Mouse (Mus musculus) MEL (cell line): ENCODE measurements around the gene Zfyve21. TPM values are rescaled to one million over a fixed set of nuclear protein-coding genes. Genes with fewer than 3 reads are reported as not detected.
A peak's percentile ranks its signal among the peaks of the same experiment; 100 is the strongest.

ENCODE experiments used
- DNase-seq: peaks from one replicate; pipeline ENCODE4 v3.0.0; 2011; ENCODE audit warnings: low read depth, low spot score
- H3K27ac ChIP-seq: 2 replicates; pipeline ENCODE4 v1.5.1; 2012; ENCODE audit warnings: low read depth, mild to moderate bottlenecking, control low read depth, low read length, moderate library complexity; ENCODE audit not compliant: control insufficient read depth
- H3K27me3 ChIP-seq, 2 experiments: fragments of 150-350 bp in 1 of 2; sonication (generic) in 1 of 2; 2 replicates each; pipeline ENCODE4 v1.6.1; 2012; ENCODE audit warnings: low read length in 2 of 2, mild to moderate bottlenecking in 2 of 2, improper control_type of control experiment in 1 of 2, moderate library complexity in 1 of 2; ENCODE audit not compliant: insufficient read depth in 2 of 2, control insufficient read depth in 1 of 2
- H3K36me3 ChIP-seq, 2 experiments: 2 replicates each; pipeline ENCODE4 v1.6.1; 2012 to 2014; ENCODE audit warnings: low read length in 2 of 2, improper control_type of control experiment in 1 of 2, inconsistent platforms in 1 of 2, mild to moderate bottlenecking in 1 of 2; ENCODE audit not compliant: insufficient read depth in 2 of 2, control insufficient read depth in 1 of 2
- H3K4me1 ChIP-seq, 2 experiments: fragments of 150-350 bp in 1 of 2; sonication (generic) in 1 of 2; 2 replicates each; pipeline ENCODE4 v1.6.1; 2012; ENCODE audit warnings: low read length in 2 of 2, improper control_type of control experiment in 1 of 2, mild to moderate bottlenecking in 1 of 2; ENCODE audit not compliant: insufficient read depth in 2 of 2, control insufficient read depth in 1 of 2
- H3K4me3 ChIP-seq, 2 experiments: fragments of 150-350 bp in 1 of 2; sonication (generic) in 1 of 2; 2 replicates each; pipeline ENCODE4 v1.5.1; 2012; ENCODE audit warnings: low read depth in 2 of 2, low read length in 2 of 2, mild to moderate bottlenecking in 2 of 2, moderate library complexity in 2 of 2, control low read depth in 1 of 2, improper control_type of control experiment in 1 of 2; ENCODE audit not compliant: control insufficient read depth in 1 of 2, insufficient read depth in 1 of 2
- H3K79me2 ChIP-seq: 2 replicates; pipeline ENCODE4 v1.6.1; 2012; ENCODE audit warnings: mild to moderate bottlenecking, low read length, moderate library complexity; ENCODE audit not compliant: control insufficient read depth, poor library complexity, insufficient read depth
- H3K9ac ChIP-seq: 2 replicates; pipeline ENCODE4 v1.6.1; 2012; ENCODE audit warnings: low read depth, mild to moderate bottlenecking, control low read depth, low read length, moderate library complexity; ENCODE audit not compliant: control insufficient read depth, poor library complexity, severe bottlenecking
- H3K9me3 ChIP-seq: fragments of 150-350 bp; sonication (generic); replicated peaks from 2 replicates; pipeline ENCODE4 v1.6.1; 2012; ENCODE audit warnings: mild to moderate bottlenecking, low read length, improper control_type of control experiment, moderate library complexity; ENCODE audit not compliant: insufficient read depth
- BHLHE40 ChIP-seq: IDR thresholded peaks from 2 replicates; pipeline ENCODE4 v1.6.1; 2012; ENCODE audit warnings: low read depth, mild to moderate bottlenecking, inconsistent platforms, low read length, improper control_type of control experiment, borderline replicate concordance
- CHD1 ChIP-seq: IDR thresholded peaks from 2 replicates; pipeline ENCODE4 v1.6.1; 2012; ENCODE audit warnings: low read depth, mild to moderate bottlenecking, inconsistent platforms, low read length, improper control_type of control experiment
- CHD2 ChIP-seq: IDR thresholded peaks from 2 replicates; pipeline ENCODE4 v1.6.1; 2011; ENCODE audit warnings: low read length, improper control_type of control experiment
- ETS1 ChIP-seq: IDR thresholded peaks from 2 replicates; pipeline ENCODE4 v1.6.1; 2012; ENCODE audit warnings: low read depth, mild to moderate bottlenecking, inconsistent platforms, low read length, improper control_type of control experiment, moderate library complexity
- JUND ChIP-seq: IDR thresholded peaks from 2 replicates; pipeline ENCODE4 v1.6.1; 2011; ENCODE audit warnings: low read depth, mild to moderate bottlenecking, improper control_type of control experiment, low read length
- KAT2A ChIP-seq: conservative IDR thresholded peaks from 2 replicates; pipeline ENCODE4 v1.6.1; 2012; ENCODE audit warnings: low read depth, low read length, improper control_type of control experiment, inconsistent platforms
- MAFK ChIP-seq: IDR thresholded peaks from 2 replicates; pipeline ENCODE4 v1.6.1; 2011; ENCODE audit warnings: low read depth, mild to moderate bottlenecking, low read length, improper control_type of control experiment, borderline replicate concordance
- MAX ChIP-seq: IDR thresholded peaks from 2 replicates; pipeline ENCODE4 v1.6.1; 2011; ENCODE audit warnings: low read length, improper control_type of control experiment
- MAZ ChIP-seq: IDR thresholded peaks from 2 replicates; pipeline ENCODE4 v1.6.1; 2012; ENCODE audit warnings: low read depth, mild to moderate bottlenecking, inconsistent platforms, low read length, improper control_type of control experiment
- MXI1 ChIP-seq: IDR thresholded peaks from 2 replicates; pipeline ENCODE4 v1.6.1; 2011; ENCODE audit warnings: mild to moderate bottlenecking, low read depth, low read length, improper control_type of control experiment
- MYC ChIP-seq: IDR thresholded peaks from 2 replicates; pipeline ENCODE4 v1.6.1; 2011; ENCODE audit warnings: low read depth, mild to moderate bottlenecking, low read length, improper control_type of control experiment, moderate library complexity
- NRF1 ChIP-seq: IDR thresholded peaks from 2 replicates; pipeline ENCODE4 v1.6.1; 2014; ENCODE audit warnings: low read depth, mild to moderate bottlenecking, inconsistent platforms, low read length, improper control_type of control experiment, moderate library complexity; ENCODE audit not compliant: poor library complexity, insufficient read depth, severe bottlenecking
- POLR2A ChIP-seq, 2 experiments: IDR thresholded peaks; 2 replicates each; pipeline ENCODE4 v1.6.1; 2011 to 2012; ENCODE audit warnings: low read length in 2 of 2, mild to moderate bottlenecking in 2 of 2, control low read depth in 1 of 2, improper control_type of control experiment in 1 of 2, low read depth in 1 of 2, moderate library complexity in 1 of 2; ENCODE audit not compliant: control insufficient read depth in 1 of 2, insufficient read depth in 1 of 2, poor library complexity in 1 of 2
- POLR2AphosphoS2 ChIP-seq: IDR thresholded peaks from 2 replicates; pipeline ENCODE4 v1.6.1; 2011; ENCODE audit warnings: low read length, improper control_type of control experiment
- SIN3A ChIP-seq: IDR thresholded peaks from 2 replicates; pipeline ENCODE4 v1.6.1; 2012; ENCODE audit warnings: low read length, improper control_type of control experiment, inconsistent platforms
- TAL1 ChIP-seq: IDR thresholded peaks from 2 replicates; pipeline ENCODE4 v1.6.1; 2012; ENCODE audit warnings: mild to moderate bottlenecking, inconsistent platforms, low read length, moderate library complexity, mixed read lengths
- TCF12 ChIP-seq: IDR thresholded peaks from 2 replicates; pipeline ENCODE4 v1.6.1; 2014; ENCODE audit warnings: low read depth, mild to moderate bottlenecking, inconsistent platforms, low read length, improper control_type of control experiment, moderate library complexity
- USF1 ChIP-seq: IDR thresholded peaks from 2 replicates; pipeline ENCODE4 v1.6.1; 2014; ENCODE audit warnings: low read depth, mild to moderate bottlenecking, inconsistent platforms, low read length, improper control_type of control experiment, moderate library complexity
- USF2 ChIP-seq, 2 experiments: IDR thresholded peaks; 2 replicates each; pipeline ENCODE4 v1.6.1; 2011 to 2012; ENCODE audit warnings: improper control_type of control experiment in 2 of 2, low read length in 2 of 2, borderline replicate concordance in 1 of 2, inconsistent platforms in 1 of 2, low read depth in 1 of 2, mild to moderate bottlenecking in 1 of 2; ENCODE audit not compliant: insufficient read depth in 1 of 2
- ZC3H11A ChIP-seq: IDR thresholded peaks from 2 replicates; pipeline ENCODE4 v1.6.1; 2012; ENCODE audit warnings: low read depth, mild to moderate bottlenecking, inconsistent platforms, low read length, improper control_type of control experiment
- ZMIZ1 ChIP-seq: IDR thresholded peaks from 2 replicates; pipeline ENCODE4 v1.6.1; 2012; ENCODE audit warnings: low read depth, mild to moderate bottlenecking, inconsistent platforms, low read length, improper control_type of control experiment, moderate library complexity
- ZNF384 ChIP-seq: IDR thresholded peaks from 2 replicates; pipeline ENCODE4 v1.6.1; 2012; ENCODE audit warnings: low read depth, mild to moderate bottlenecking, inconsistent platforms, low read length, improper control_type of control experiment
- polyA plus RNA-seq, 2 experiments: library from polyadenylated mRNA; stranded (reverse) in 1 of 2; unstranded in 1 of 2; fragments of >175 nt in 1 of 2; fragments of >200 nt in 1 of 2; gene quantifications; 2 replicates each; pipeline versions ENCODE4 v1.2.1 to v1.2.4; 2012; ENCODE audit warnings: low replicate concordance in 2 of 2, low read depth in 1 of 2; ENCODE audit not compliant: insufficient read length in 2 of 2, insufficient read depth in 1 of 2, missing spikeins in 1 of 2
- total RNA-seq: library from RNA; depleted of rRNA; stranded (reverse); fragments of 300-350 nt; gene quantifications from 2 replicates; pipeline ENCODE4 v1.2.3, GENCODE M21; 2012

Zfyve21 gene
- total and polyA plus RNA-seq, 3 experiments, result 8.1 to 9.1 TPM; not detected in 1

DNA sequence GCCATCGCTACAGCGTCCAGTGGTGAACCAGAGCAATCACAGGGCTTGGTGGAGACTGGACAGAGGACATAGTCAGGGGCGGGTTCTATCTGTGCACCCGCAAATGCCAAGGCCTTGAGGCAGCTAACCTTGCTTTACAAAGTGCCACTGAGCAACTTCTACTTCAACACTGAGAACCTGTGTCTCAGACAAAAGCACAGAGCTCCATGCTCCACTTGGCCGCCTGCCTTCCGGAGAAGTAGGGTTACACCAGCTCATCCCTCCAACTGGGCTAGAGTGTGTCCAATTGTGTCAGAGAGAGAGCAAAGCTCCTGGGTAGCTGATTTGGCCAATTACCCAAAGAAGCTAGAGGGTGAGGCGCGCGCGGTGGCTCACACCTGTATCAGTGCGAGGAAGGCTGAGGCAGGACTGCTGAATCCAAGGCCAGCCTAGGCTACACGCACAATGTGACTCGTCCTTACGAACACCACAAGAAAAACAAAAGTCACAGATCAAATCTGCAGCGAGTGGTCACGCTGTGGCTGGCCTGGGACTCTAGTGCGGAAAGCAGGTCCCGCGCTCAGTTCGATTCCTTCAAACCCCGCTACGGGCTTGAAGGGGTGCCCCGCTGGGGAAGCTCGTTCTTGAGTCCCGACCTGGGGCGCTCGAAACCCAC, 732 bp upstream of the Zfyve21 start:
- no peak for DNase-seq
- H3K36me3 ChIP-seq, result peaks cover 0 to 15% of the 10 kb centered on the region in 2 experiments; a peak in 2 of 4 replicates

DNA sequence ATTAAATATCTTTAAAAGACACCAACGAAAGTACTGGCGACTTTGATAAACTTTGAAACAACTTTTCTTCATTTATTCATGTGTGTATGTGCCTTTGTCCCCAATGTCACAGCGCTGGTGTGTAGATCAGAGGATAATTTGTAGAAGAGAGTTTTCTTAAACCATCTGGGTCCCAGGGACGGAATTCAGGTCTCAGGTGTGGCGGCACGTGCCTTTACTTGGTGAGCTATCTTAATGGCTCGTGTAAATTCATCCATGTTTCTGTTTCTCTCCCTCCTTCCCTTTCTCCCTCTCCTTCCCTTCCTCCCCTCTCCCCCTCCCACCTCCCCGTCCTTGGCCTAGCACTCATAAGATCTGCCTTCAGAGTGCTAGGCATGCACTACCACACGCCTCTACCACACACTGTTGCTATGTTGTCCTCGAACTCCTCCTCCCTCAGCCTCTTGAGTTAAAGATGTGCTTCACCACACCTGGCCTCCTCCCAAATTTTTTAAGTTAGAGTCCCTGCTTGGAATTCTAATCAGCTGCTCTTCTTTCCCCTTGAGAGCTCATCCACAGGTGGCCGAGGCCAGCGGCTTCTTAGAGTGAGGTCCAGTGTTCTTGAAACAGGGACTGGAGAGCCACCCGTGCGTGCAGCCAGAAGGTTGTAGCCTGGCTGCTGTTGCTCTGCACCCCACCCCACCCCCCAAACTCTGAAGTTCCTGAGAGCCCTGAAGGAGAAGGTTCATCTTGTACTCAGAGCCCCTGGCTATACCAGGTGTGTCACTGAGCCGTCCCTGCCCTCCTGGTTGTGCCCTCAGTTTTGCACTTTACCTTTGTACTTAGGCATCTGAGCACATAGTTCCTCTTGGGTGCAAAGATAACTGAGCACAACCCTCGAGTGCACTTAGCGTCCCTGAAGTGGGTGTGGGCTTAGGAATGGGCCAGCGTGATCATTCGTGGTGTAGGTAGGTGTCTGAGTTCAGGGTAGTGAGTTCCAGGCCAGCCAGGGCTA, 1.1 kb downstream of the Zfyve21 start:
- Histone ChIP-seq H3K4me3 (peak overlapping the region; percentile 67 to 78), H3K9ac (peak overlapping the region; percentile 88), H3K27ac (peak overlapping the region; percentile 68; the same call in 1 of the 2 replicates), H3K9me3 (no peaks in the 10 kb centered on the region), H3K79me2 (peaks cover 12% of the 10 kb centered on the region), H3K36me3 (peaks cover 0 to 15% of the 10 kb centered on the region in 2 experiments; a peak in 2 of 4 replicates), H3K27me3 (no peaks in the 10 kb centered on the region), H3K4me1 (peaks cover 7 to 31% of the 10 kb centered on the region in 2 experiments)
- peak; percentile 56 for DNase-seq
- TF ChIP-seq SIN3A (peak; percentile 58), CHD1 (no peak), ZNF384 (no peak), ZC3H11A (no peak), MXI1 (no peak; the same call in 1 of the 2 replicates), USF2 (IDR thresholded peaks at IDR 0.05; ENCODE audit: borderline replicate concordance in 1 of 2, insufficient read depth in 1 of 2, low read depth in 1 of 2, low read length in 2 of 2) (no peak), MAX (no peak; the same call in 1 of the 2 replicates), CHD2 (no peak), MAZ (0 out of 2 replicates have a peak, but pooled peaks have one; percentile 17), MAFK (no peak), TAL1 (no peak), ZMIZ1 (no peak), JUND (no peak), USF1 (0 out of 2 replicates have a peak, but pooled peaks have one; percentile 31), KAT2A (no peak), BHLHE40 (peak; percentile 84; the same call in 1 of the 2 replicates), TCF12 (no peak), MYC (0 out of 2 replicates have a peak, but pooled peaks have one; percentile 62)

More for the DNA sequence above, 732 bp upstream of the Zfyve21 start:
- Histone ChIP-seq H3K79me2 (peaks cover 12% of the 10 kb centered on the region), H3K4me3 (peak overlapping the region; percentile 82 to 87), H3K4me1 (peaks cover 7 to 33% of the 10 kb centered on the region in 2 experiments), H3K9me3 (no peaks in the 10 kb centered on the region), H3K27me3 (no peaks in the 10 kb centered on the region), H3K27ac (peak overlapping the region; percentile 9), H3K9ac (peak overlapping the region; percentile 80)
- TF ChIP-seq ETS1, result no peak
- TF ChIP-seq TAL1, result no peak
- TF ChIP-seq NRF1, result 0 out of 2 replicates have a peak, but pooled peaks have one; percentile 9
- TF ChIP-seq POLR2AphosphoS2, result no peak
- no peak; a peak in 1 of 4 replicates for TF ChIP-seq POLR2A (IDR thresholded peaks at IDR 0.05; ENCODE audit: control insufficient read depth in 1 of 2, insufficient read depth in 1 of 2, low read depth in 1 of 2, low read length in 2 of 2, poor library complexity in 1 of 2)
